ENCODE assay signal across 14 mouse cellular contexts in the genomic region with DNA sequence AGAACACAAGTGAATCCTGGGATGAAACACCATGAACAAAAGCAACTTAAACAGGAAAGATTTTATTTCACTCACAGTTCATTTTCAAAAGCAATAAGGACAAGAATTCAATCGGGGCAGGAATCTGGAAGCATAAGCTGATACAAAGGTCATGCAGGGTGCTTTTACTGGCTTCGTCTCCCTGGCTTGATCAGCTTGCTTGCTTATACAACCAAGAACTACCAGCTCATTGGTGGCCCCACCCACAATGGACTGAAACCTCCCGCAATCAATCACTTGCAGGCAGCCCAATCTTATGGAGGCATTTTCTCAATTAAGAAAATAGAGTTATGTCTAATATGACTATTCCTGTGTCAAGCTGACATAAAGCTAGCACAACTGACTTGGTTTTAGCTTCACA.
"Had no signal": no experiment of that assay in that cellular context is flagged by ENCODE, and none has a peak within 500 bp of the region (broad histone marks: within the 10 kb centered on the region; RNA-seq: fewer than 3 reads in every experiment).

No protein-coding gene starts in this region.

- H3K4me3 ChIP-seq: layer of hippocampus, adult 2 months; limb, embryonic 15.5 days; midbrain, embryonic 12.5 days; neural tube, embryonic 13.5 days; stomach, embryonic 15.5 days had no signal

- ATAC-seq: lung, postnatal 0 days; midbrain, embryonic 16.5 days had no signal

- H3K4me2 ChIP-seq: limb, embryonic 15.5 days; midbrain, embryonic 12.5 days; neural tube, embryonic 13.5 days; stomach, embryonic 15.5 days had no signal

- H3K27me3 ChIP-seq: limb, embryonic 15.5 days; midbrain, embryonic 12.5 days; neural tube, embryonic 13.5 days; stomach, embryonic 15.5 days had no signal

- H3K27ac ChIP-seq: layer of hippocampus, adult 2 months; limb, embryonic 15.5 days; liver, embryonic 14.5 days; midbrain, embryonic 12.5 days; neural tube, embryonic 13.5 days; stomach, embryonic 15.5 days had no signal

- H3K4me1 ChIP-seq: limb, embryonic 15.5 days; midbrain, embryonic 12.5 days; neural tube, embryonic 13.5 days; stomach, embryonic 15.5 days had no signal

- H3K9me3 ChIP-seq: limb, embryonic 15.5 days; midbrain, embryonic 12.5 days; neural tube, embryonic 13.5 days; stomach, embryonic 15.5 days had no signal

- DNase-seq: lung, adult 2 months; lung, postnatal 4 days; retina, postnatal 1 day; right cerebral cortex, postnatal 4 days; thymus, adult 2 months; thymus, postnatal 25 days had no signal

- H3K9ac ChIP-seq: limb, embryonic 15.5 days; liver, embryonic 14.5 days; midbrain, embryonic 12.5 days; neural tube, embryonic 13.5 days; stomach, embryonic 15.5 days had no signal
